Mouse (Mus musculus) heart, postnatal 4 days (tissue): ENCODE data around the gene Naa30. TPM values are rescaled to one million over a fixed set of nuclear protein-coding genes. Genes with fewer than 3 reads are reported as not detected.

Experiments
- DNase-seq: peaks from one replicate; pipeline ENCODE4 v3.0.0; 2021
- total RNA-seq, 2 experiments: library from RNA; stranded (reverse); gene quantifications; 2 replicates each; pipeline ENCODE4 v1.2.3; 2021

Naa30 gene
- total RNA-seq, 2 experiments from 2014 or later, result 24.3 to 24.7 TPM

GRCm38 (mm10) chr14:49226986-49227385, 55.0 kb downstream of the Naa30 start:
- no peak for DNase-seq

DNA sequence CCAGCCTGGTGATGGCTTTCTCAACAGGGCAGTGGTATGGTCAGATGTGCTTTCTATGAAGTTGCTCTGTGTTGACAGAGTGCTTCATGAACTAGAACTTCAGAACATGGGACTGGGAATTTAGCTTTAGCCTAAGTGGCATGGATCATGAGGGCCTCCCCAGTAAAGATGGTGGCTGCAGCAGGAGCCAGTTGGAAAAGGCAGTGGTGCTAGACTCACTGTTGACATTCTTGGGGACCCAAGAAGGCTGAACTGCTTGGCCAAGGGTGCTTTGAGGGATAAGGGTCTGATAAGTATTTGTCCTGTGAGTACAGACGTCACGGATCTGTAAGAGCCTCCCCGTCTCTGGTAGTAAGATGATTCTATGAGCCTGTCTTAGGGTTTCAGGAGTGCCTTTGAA, 59.8 kb downstream of the Naa30 start:
- no peak for DNase-seq

DNA sequence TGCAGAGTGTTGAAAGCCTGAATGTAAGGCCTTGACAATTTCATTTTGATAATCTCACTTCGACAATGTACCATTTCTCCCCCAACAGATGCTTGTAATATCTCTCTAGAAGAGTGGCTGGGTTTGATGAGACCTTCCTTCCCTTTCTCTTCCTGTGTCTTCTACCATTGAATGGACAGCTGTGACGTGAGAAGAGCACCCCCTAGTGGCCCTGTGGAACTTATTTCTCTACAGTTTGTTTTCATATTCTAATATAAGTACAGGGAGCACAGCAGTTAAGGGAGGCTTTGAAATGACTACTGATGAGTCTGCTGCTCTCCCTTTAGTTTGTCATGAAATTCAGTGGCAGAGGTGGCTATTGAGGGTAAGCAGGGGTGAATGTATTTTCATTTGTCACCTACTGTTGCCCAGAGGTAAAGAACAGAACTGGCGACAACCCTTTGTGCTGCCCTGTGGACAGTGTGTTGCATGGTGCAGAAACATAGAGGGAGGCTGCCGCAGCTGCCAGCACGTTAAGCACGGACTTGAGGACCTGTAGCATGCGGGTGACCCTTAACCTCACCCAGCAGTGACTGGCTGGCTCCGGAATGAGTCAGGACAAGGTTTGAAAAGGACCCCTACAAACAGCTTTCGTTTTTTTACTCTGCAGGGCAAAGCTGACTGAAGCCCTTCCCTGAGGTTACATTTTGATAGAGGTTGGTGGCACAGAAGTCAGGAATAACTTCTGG, 62.9 kb downstream of the Naa30 start:
- DNase-seq, result peak; percentile 52

DNA sequence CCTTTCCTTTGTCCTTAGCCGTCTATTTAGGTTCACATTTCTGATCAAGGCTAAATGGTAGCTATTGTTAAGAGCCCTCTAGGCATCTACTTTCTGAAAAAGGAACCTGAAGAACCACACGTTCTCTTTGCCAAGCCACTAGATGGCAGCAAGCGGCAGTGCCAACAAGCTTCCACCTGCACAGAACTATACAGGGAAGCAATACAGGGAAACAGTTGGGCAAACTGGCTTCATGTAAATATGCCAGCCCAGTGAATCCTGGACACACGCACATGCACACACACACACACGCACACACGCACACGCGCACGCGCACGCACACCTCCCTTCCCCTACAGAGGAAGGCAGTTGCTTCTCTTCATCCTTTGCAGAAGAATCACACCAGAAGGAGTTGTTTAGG, 66.2 kb downstream of the Naa30 start:
- DNase-seq, result peak; percentile 66

Other genes with a start within 250 kb of the Naa30 start
- 10 to 100 TPM; 15.5 to 15.9 TPM for gene Ap5m1, start 106.1 kb upstream of the Naa30 start, total RNA-seq
- 10 to 100 TPM; 38.2 to 38.9 TPM for gene Exoc5, start 105.6 kb upstream of the Naa30 start, total RNA-seq
- gene ccdc198, start 73.2 kb downstream of the Naa30 start, total RNA-seq, result not detected